Mouse (Mus musculus): ENCODE data around the gene Hhipl1. TPM values are rescaled to one million over a fixed set of nuclear protein-coding genes. Genes with fewer than 3 reads are reported as not detected.

Hhipl1 gene
- polyA plus RNA-seq, 1 experiment from 2014 or later: 0.84 TPM

GRCm38 (mm10) chr12:108378379-108379133, 72.5 kb downstream of the Hhipl1 start:
- Histone ChIP-seq H3K9ac (ENCODE audit: low read length) (no peak overlapping the region), H3K4me2 (ENCODE audit: low read length) (no peak overlapping the region), H3K9me3 (ENCODE audit: control insufficient read depth, low read length) (no peaks in the 10 kb centered on the region), H3K36me3 (ENCODE audit: control insufficient read depth, insufficient read depth, low read length) (no peaks in the 10 kb centered on the region), H3K27me3 (ENCODE audit: control insufficient read depth, insufficient read depth, low read length) (no peaks in the 10 kb centered on the region), H3K27ac (replicated peaks in 1 of 2; ENCODE audit: control insufficient read depth in 1 of 2, insufficient read depth in 1 of 2, low read depth in 2 of 2, low read length in 2 of 2) (no peak overlapping the region), H3K4me1 (ENCODE audit: control insufficient read depth in 2 of 2, insufficient read depth in 2 of 2, low read length in 2 of 2) (peaks cover 10 to 17% of the 10 kb centered on the region in 2 experiments), H3K4me3 (ENCODE audit: control insufficient read depth in 1 of 2, insufficient read depth in 1 of 2, low read depth in 1 of 2, low read length in 2 of 2) (no peak overlapping the region)
- 85% methylated on average over 13 of the region's 13 CpGs for WGBS
- no peak for ATAC-seq (ENCODE audit: insufficient number of reproducible peaks, insufficient read depth, low FRiP score, low read depth)

Other genes starting within 250 kb of the Hhipl1 start
- gene Setd3, start 127.0 kb upstream of the Hhipl1 start, polyA plus RNA-seq (2014; fragmentation: Nextera tagmentation; extraction: Ambion mirVana): 60.4 and 68.2 TPM in 2 replicates
- 3.2 and 3.9 TPM in 2 replicates for gene Ccnk, start 126.7 kb upstream of the Hhipl1 start, polyA plus RNA-seq (2014; fragmentation: Nextera tagmentation; extraction: Ambion mirVana)
- gene Ccdc85c, start 30.8 kb upstream of the Hhipl1 start, polyA plus RNA-seq (2014; fragmentation: Nextera tagmentation; extraction: Ambion mirVana): 7.2 and 8.2 TPM in 2 replicates
- 4.2 and 4.6 TPM in 2 replicates for gene Cyp46a1, start 28.1 kb downstream of the Hhipl1 start, polyA plus RNA-seq (2014; fragmentation: Nextera tagmentation; extraction: Ambion mirVana)
- gene Eml1, start 64.7 kb downstream of the Hhipl1 start, polyA plus RNA-seq (2014; fragmentation: Nextera tagmentation; extraction: Ambion mirVana): 69.5 and 77.2 TPM in 2 replicates
- 57.1 and 57.9 TPM in 2 replicates for gene Evl, start 248.4 kb downstream of the Hhipl1 start, polyA plus RNA-seq (2014; fragmentation: Nextera tagmentation; extraction: Ambion mirVana)